Mouse (Mus musculus) CH12.LX (cell line): ENCODE data around the gene Gm7534. TPM values are rescaled to one million over a fixed set of nuclear protein-coding genes. Genes with fewer than 3 reads are reported as not detected.

Source experiments
- DNase-seq: peaks from one replicate; pipeline ENCODE4 v3.0.0-alpha.2; 2013; ENCODE audit errors: extremely low read depth
- H3K27ac ChIP-seq: 2 replicates; pipeline ENCODE4 v1.5.1; 2012; ENCODE audit warnings: low read depth, mild to moderate bottlenecking, control low read depth, moderate library complexity; ENCODE audit not compliant: insufficient read depth
- H3K27me3 ChIP-seq: replicated peaks from 2 replicates; pipeline ENCODE3; 2012; ENCODE audit warnings: inconsistent platforms
- H3K36me3 ChIP-seq, 2 experiments: replicated peaks in 1 of 2; 2 replicates each; pipeline versions ENCODE3 to v1.6.1; 2012; ENCODE audit warnings: inconsistent platforms in 1 of 2, low read length in 1 of 2, mild to moderate bottlenecking in 1 of 2, mixed read lengths in 1 of 2, moderate library complexity in 1 of 2; ENCODE audit not compliant: control insufficient read depth in 1 of 2, insufficient read depth in 1 of 2
- H3K4me1 ChIP-seq, 2 experiments: 2 replicates each; pipeline ENCODE4 v1.6.1; 2012; ENCODE audit warnings: inconsistent platforms in 1 of 2, moderate library complexity in 1 of 2; ENCODE audit not compliant: insufficient read depth in 2 of 2, control insufficient read depth in 1 of 2
- H3K4me2 ChIP-seq: 2 replicates; pipeline ENCODE4 v1.6.1; 2012; ENCODE audit warnings: low read depth, mild to moderate bottlenecking, control low read depth; ENCODE audit not compliant: poor library complexity, insufficient read depth, severe bottlenecking
- H3K4me3 ChIP-seq, 3 experiments: fragments of 150-350 bp in 1 of 3; sonication (generic) in 1 of 3; replicated peaks in 1 of 3; 2 replicates each; pipeline versions ENCODE3 to v1.5.1; 2011 to 2012; ENCODE audit warnings: low read depth in 2 of 3, low read length in 2 of 3, mild to moderate bottlenecking in 2 of 3, moderate library complexity in 2 of 3, control low read depth in 1 of 3, improper control_type of control experiment in 1 of 3, inconsistent platforms in 1 of 3, mixed read lengths in 1 of 3; ENCODE audit not compliant: poor library complexity in 1 of 3
- H3K79me2 ChIP-seq: replicated peaks from 2 replicates; pipeline ENCODE4 v1.6.1; 2012; ENCODE audit warnings: mild to moderate bottlenecking, moderate library complexity; ENCODE audit not compliant: control insufficient read depth, poor library complexity, insufficient read depth, severe bottlenecking; ENCODE audit errors: extremely low read depth
- H3K9ac ChIP-seq: 2 replicates; pipeline ENCODE4 v1.6.1; 2012; ENCODE audit warnings: low read depth, mild to moderate bottlenecking, control low read depth, moderate library complexity; ENCODE audit not compliant: insufficient read depth
- H3K9me3 ChIP-seq: replicated peaks from 2 replicates; pipeline ENCODE3; 2012; ENCODE audit warnings: low read length, inconsistent platforms, mixed read lengths
- CHD2 ChIP-seq: IDR thresholded peaks from 2 replicates; pipeline ENCODE4 v1.6.1; 2011; ENCODE audit warnings: low read length, improper control_type of control experiment
- ELF1 ChIP-seq: IDR thresholded peaks from 2 replicates; pipeline ENCODE4 v1.6.1; 2014; ENCODE audit warnings: low read depth, mild to moderate bottlenecking, inconsistent platforms, low read length, improper control_type of control experiment
- ETS1 ChIP-seq: conservative IDR thresholded peaks from 2 replicates; pipeline ENCODE4 v1.6.1; 2012; ENCODE audit warnings: low read depth, mild to moderate bottlenecking, inconsistent platforms, low read length, improper control_type of control experiment, moderate library complexity
- HCFC1 ChIP-seq: IDR thresholded peaks from 2 replicates; pipeline ENCODE4 v1.6.1; 2012; ENCODE audit warnings: low read depth, mild to moderate bottlenecking, inconsistent platforms, low read length, improper control_type of control experiment
- IRF4 ChIP-seq: IDR thresholded peaks from 2 replicates; pipeline ENCODE4 v1.6.1; 2014; ENCODE audit warnings: low read depth, mild to moderate bottlenecking, inconsistent platforms, low read length, improper control_type of control experiment
- KAT2A ChIP-seq: IDR thresholded peaks from 2 replicates; pipeline ENCODE4 v1.6.1; 2012; ENCODE audit warnings: low read length, improper control_type of control experiment, inconsistent platforms; ENCODE audit not compliant: insufficient replicate concordance
- MAZ ChIP-seq: IDR thresholded peaks from 2 replicates; pipeline ENCODE4 v1.6.1; 2012; ENCODE audit warnings: low read depth, mild to moderate bottlenecking, inconsistent platforms, low read length, improper control_type of control experiment, moderate library complexity
- MYC ChIP-seq: IDR thresholded peaks from 2 replicates; pipeline ENCODE4 v1.6.1; 2011; ENCODE audit warnings: low read depth, mild to moderate bottlenecking, improper control_type of control experiment, low read length
- NELFE ChIP-seq: IDR thresholded peaks from 2 replicates; pipeline ENCODE4 v1.6.1; 2011; ENCODE audit warnings: low read depth, low read length, improper control_type of control experiment
- NRF1 ChIP-seq: IDR thresholded peaks from 2 replicates; pipeline ENCODE4 v1.6.1; 2014; ENCODE audit warnings: low read depth, mild to moderate bottlenecking, inconsistent platforms, low read length, improper control_type of control experiment, moderate library complexity
- PAX5 ChIP-seq: IDR thresholded peaks from 2 replicates; pipeline ENCODE4 v1.6.1; 2012; ENCODE audit warnings: low read length, inconsistent platforms, mixed read lengths
- SMC3 ChIP-seq: IDR thresholded peaks from 2 replicates; pipeline ENCODE4 v1.6.1; 2011; ENCODE audit warnings: low read depth, low read length, improper control_type of control experiment
- TBP ChIP-seq: conservative IDR thresholded peaks from 2 replicates; pipeline ENCODE4 v1.6.1; 2011; ENCODE audit warnings: low read depth, low read length, improper control_type of control experiment
- USF1 ChIP-seq: IDR thresholded peaks from 2 replicates; pipeline ENCODE4 v1.6.1; 2014; ENCODE audit warnings: low read depth, mild to moderate bottlenecking, inconsistent platforms, low read length, improper control_type of control experiment
- USF2 ChIP-seq: conservative IDR thresholded peaks from 2 replicates; pipeline ENCODE4 v1.6.1; 2011; ENCODE audit warnings: low read depth, low read length, improper control_type of control experiment
- ZKSCAN1 ChIP-seq: IDR thresholded peaks from 2 replicates; pipeline ENCODE4 v1.6.1; 2012; ENCODE audit warnings: low read depth, inconsistent platforms, low read length, improper control_type of control experiment, borderline replicate concordance
- ZMIZ1 ChIP-seq: IDR thresholded peaks from 2 replicates; pipeline ENCODE4 v1.6.1; 2012; ENCODE audit warnings: low read depth, mild to moderate bottlenecking, inconsistent platforms, low read length, improper control_type of control experiment
- ZNF384 ChIP-seq: IDR thresholded peaks from 2 replicates; pipeline ENCODE4 v1.6.1; 2012; ENCODE audit warnings: low read depth, low read length, improper control_type of control experiment, inconsistent platforms
- dilution Hi-C: fragments of 300-500 bp; cut with MboI; formaldehyde crosslinking; loops from 2 replicates; pipeline ENCODE4 v1.14.3; 2020; ENCODE audit warnings: low sequenced_read_pairs; ENCODE audit not compliant: extremely low pct_unique_long_range_greater_than_20kb, extremely low pct_ligation_motif_present
- in situ Hi-C: fragments of 300-500 bp; cut with MboI; formaldehyde crosslinking; loops from 3 replicates; pipeline ENCODE4 v1.14.3; 2019; ENCODE audit warnings: low sequenced_read_pairs, low pct_ligation_motif_present, low pct_unique_long_range_greater_than_20kb, mixed read lengths
- polyA plus RNA-seq: library from polyadenylated mRNA; unstranded; fragments of >175 nt; gene quantifications from 2 replicates; pipeline ENCODE4 v1.2.1, GENCODE M21; 2012; ENCODE audit warnings: low read depth; ENCODE audit not compliant: insufficient read length
- total RNA-seq, 2 experiments: library from RNA; depleted of rRNA; stranded (reverse); fragments of 300-350 nt in 1 of 2; fragments of >200 nt in 1 of 2; gene quantifications; 2 replicates each; pipeline ENCODE4 v1.2.3; 2012 to 2014

The Gm7534 gene
- not detected in 2 replicates for total RNA-seq (2012; rRNA removed)
- total RNA-seq (2014; rRNA removed), result not detected in 2 replicates
- polyA plus RNA-seq, result not detected in 2 replicates

GRCm38 (mm10) chr4:134202904-134203303 lies at the start of gene Gm7534:
Gm7534 (minus strand) TSS chr4:134203004.
- Histone ChIP-seq H3K4me3 (no peak within 1 kb of the TSS), H3K4me2 (no peak within 1 kb of the TSS), H3K36me3 (no peaks in the 10 kb centered on the region), H3K79me2 (no peaks in the 10 kb centered on the region), H3K4me1 (peaks cover 3 to 11% of the 10 kb centered on the region in 2 experiments), H3K9ac (no peak within 1 kb of the TSS), H3K27ac (no peak within 1 kb of the TSS), H3K9me3 (no peaks in the 10 kb centered on the region), H3K27me3 (no peaks in the 10 kb centered on the region)
- dilution Hi-C loops, result no loop called here
- no peak for DNase-seq
- in situ Hi-C loops, result no loop called here
- TF ChIP-seq SMC3 (no peak), PAX5 (no peak), KAT2A (no peak), ZNF384 (no peak), MAZ (no peak), NELFE (no peak), IRF4 (no peak), USF1 (no peak), HCFC1 (no peak), TBP (no peak), NRF1 (no peak), MYC (no peak), USF2 (no peak), ELF1 (no peak), ETS1 (no peak)

GRCm38 (mm10) chr4:134252131-134252910 lies 49.5 kb upstream of the Gm7534 start:
- H3K27ac ChIP-seq, result no peak overlapping the region
- DNase-seq, result no peak
- H3K36me3 ChIP-seq, result no peaks in the 10 kb centered on the region
- H3K4me2 ChIP-seq, result no peak overlapping the region
- no peak overlapping the region for H3K9ac ChIP-seq
- TF ChIP-seq ZMIZ1 (no peak), CHD2 (no peak), ZKSCAN1 (no peak), MYC (no peak), ZNF384 (no peak), NRF1 (no peak)
- H3K79me2 ChIP-seq, result no peaks in the 10 kb centered on the region
- no peak overlapping the region for H3K4me3 ChIP-seq
- H3K9me3 ChIP-seq, result peaks cover 12% of the 10 kb centered on the region
- H3K27me3 ChIP-seq, result peaks cover 75% of the 10 kb centered on the region
- H3K4me1 ChIP-seq, result peaks cover 3 to 5% of the 10 kb centered on the region in 2 experiments; a peak in 3 of 4 replicates
- dilution Hi-C loops, result no loop called here
- in situ Hi-C loops, result loop anchor here (25.0 kb wide), 1 partner anchor 235 kb away; the partner anchor contains the start of gene Paqr7
